Mouse (Mus musculus) heart, embryonic 15.5 days (tissue): ENCODE measurements around the gene Mrpl14. TPM values are rescaled to one million over a fixed set of nuclear protein-coding genes. Genes with fewer than 3 reads are reported as not detected.

Experiments used
- ATAC-seq: fragments of 200-750 bp; cut with Nextera tagmentation; replicated peaks from 2 replicates; pipeline ENCODE4 v1.8.0; 2017; ENCODE audit warnings: low read depth, moderate TSS enrichment; ENCODE audit not compliant: insufficient number of reproducible peaks, insufficient read depth, low FRiP score
- H3K27ac ChIP-seq: fragments of 300-500 bp; sonication (generic); 2 replicates; pipeline ENCODE4 v1.5.1; 2015; ENCODE audit warnings: mild to moderate bottlenecking, inconsistent platforms
- H3K27me3 ChIP-seq: fragments of 300-500 bp; sonication (generic); 2 replicates; pipeline ENCODE4 v1.6.1; 2015; ENCODE audit warnings: inconsistent platforms
- H3K36me3 ChIP-seq: fragments of 300-500 bp; sonication (generic); 2 replicates; pipeline ENCODE4 v1.6.1; 2015; ENCODE audit warnings: mild to moderate bottlenecking, inconsistent platforms
- H3K4me1 ChIP-seq: fragments of 300-500 bp; sonication (generic); replicated peaks from 2 replicates; pipeline ENCODE4 v1.6.1; 2015; ENCODE audit warnings: inconsistent platforms
- H3K4me2 ChIP-seq: fragments of 300-500 bp; sonication (generic); 2 replicates; pipeline ENCODE4 v1.6.1; 2015; ENCODE audit warnings: inconsistent platforms, mild to moderate bottlenecking, moderate library complexity
- H3K4me3 ChIP-seq: fragments of 300-500 bp; sonication (generic); 2 replicates; pipeline ENCODE4 v1.5.1; 2015; ENCODE audit warnings: mild to moderate bottlenecking, inconsistent platforms
- H3K9ac ChIP-seq: fragments of 300-500 bp; sonication (generic); 2 replicates; pipeline ENCODE4 v1.6.1; 2015; ENCODE audit warnings: mild to moderate bottlenecking, inconsistent platforms
- H3K9me3 ChIP-seq: fragments of 300-500 bp; sonication (generic); replicated peaks from 2 replicates; pipeline ENCODE4 v1.6.1; 2016; ENCODE audit warnings: inconsistent platforms
- WGBS: fragments of 180-500 bp; shearing (Covaris S2); methylation state at CpG from one replicate; pipeline ENCODE4 v1.1.7; 2015; ENCODE audit warnings: mixed read lengths; 5-methylcytosine and 5-hydroxymethylcytosine counted together
- polyA plus RNA-seq: library from polyadenylated mRNA; unstranded; fragments of >200 nt; fragmentation: Nextera tagmentation; extraction: Ambion mirVana; gene quantifications from 2 replicates; pipeline ENCODE4 v1.2.1, GENCODE M21; 2015

Gene Mrpl14
- polyA plus RNA-seq: 124 and 133 TPM in 2 replicates

- Histone ChIP-seq H3K27ac (peak within 1 kb of the TSS; percentile 80), H3K4me1 (peaks cover 35% of the 10 kb centered on the region), H3K4me2 (peak within 1 kb of the TSS; percentile 92), H3K9me3 (no peaks in the 10 kb centered on the region), H3K4me3 (peak within 1 kb of the TSS; percentile 97), H3K36me3 (no peaks in the 10 kb centered on the region), H3K27me3 (no peaks in the 10 kb centered on the region), H3K9ac (peak within 1 kb of the TSS; percentile 95)
- peak; percentile 82 for ATAC-seq
- under 1% methylated on average over 34 of the region's 50 CpGs for WGBS
Measured at GRCm38 (mm10) chr17:45686093-45686619, at the start of gene Mrpl14. Gene Mrpl14, plus strand, starts transcription at chr17:45686322.

GRCm38 (mm10) chr17:45638596-45639295 is 47.4 kb upstream of the Mrpl14 start:
- no peaks in the 10 kb centered on the region for H3K36me3 ChIP-seq
- WGBS: 74% methylated on average over 16 of the region's 16 CpGs
- no peak for ATAC-seq
- H3K4me2 ChIP-seq: no peak overlapping the region
- H3K27ac ChIP-seq: no peak overlapping the region
- H3K9me3 ChIP-seq: no peaks in the 10 kb centered on the region
- no peak overlapping the region for H3K4me3 ChIP-seq
- no peaks in the 10 kb centered on the region; the same call in 1 of the 2 replicates for H3K27me3 ChIP-seq
- peaks cover 3% of the 10 kb centered on the region; the same call in 1 of the 2 replicates for H3K4me1 ChIP-seq
- no peak overlapping the region for H3K9ac ChIP-seq

- ATAC-seq: no peak
- 86% methylated on average over 8 of the region's 8 CpGs for WGBS
- Histone ChIP-seq H3K9me3 (no peaks in the 10 kb centered on the region), H3K27ac (no peak overlapping the region), H3K4me1 (peaks cover 3% of the 10 kb centered on the region; the same call in 1 of the 2 replicates), H3K27me3 (no peaks in the 10 kb centered on the region; the same call in 1 of the 2 replicates), H3K4me2 (no peak overlapping the region), H3K36me3 (no peaks in the 10 kb centered on the region), H3K4me3 (no peak overlapping the region), H3K9ac (no peak overlapping the region)
Measured at GRCm38 (mm10) chr17:45641981-45642380, 44.1 kb upstream of the Mrpl14 start.

GRCm38 (mm10) chr17:45642701-45643100 is 43.4 kb upstream of the Mrpl14 start:
- Histone ChIP-seq H3K27ac (no peak overlapping the region), H3K4me2 (no peak overlapping the region), H3K27me3 (no peaks in the 10 kb centered on the region; the same call in 1 of the 2 replicates), H3K36me3 (no peaks in the 10 kb centered on the region), H3K4me3 (no peak overlapping the region), H3K4me1 (peaks cover 3% of the 10 kb centered on the region; the same call in 1 of the 2 replicates), H3K9me3 (no peaks in the 10 kb centered on the region), H3K9ac (0 out of 2 replicates have a peak overlapping the region, but pooled peaks have one; percentile 40)
- WGBS: 21% methylated on average over 12 of the region's 12 CpGs
- ATAC-seq: no peak

- Histone ChIP-seq H3K4me3 (no peak overlapping the region), H3K27ac (no peak overlapping the region), H3K9me3 (no peaks in the 10 kb centered on the region), H3K4me1 (peaks cover 3% of the 10 kb centered on the region; the same call in 1 of the 2 replicates), H3K36me3 (no peaks in the 10 kb centered on the region), H3K27me3 (no peaks in the 10 kb centered on the region; the same call in 1 of the 2 replicates), H3K4me2 (no peak overlapping the region), H3K9ac (no peak overlapping the region)
- WGBS: 90% methylated on average over 4 of the region's 4 CpGs
- no peak for ATAC-seq
Measured at GRCm38 (mm10) chr17:45644185-45644584, 41.9 kb upstream of the Mrpl14 start.

- 61% methylated on average over 7 of the region's 7 CpGs for WGBS
- Histone ChIP-seq H3K36me3 (no peaks in the 10 kb centered on the region), H3K9me3 (no peaks in the 10 kb centered on the region), H3K27ac (no peak overlapping the region), H3K27me3 (no peaks in the 10 kb centered on the region), H3K4me2 (no peak overlapping the region), H3K4me1 (no peaks in the 10 kb centered on the region), H3K4me3 (no peak overlapping the region), H3K9ac (no peak overlapping the region)
- no peak for ATAC-seq
Measured at GRCm38 (mm10) chr17:45653233-45653632, 32.9 kb upstream of the Mrpl14 start.

GRCm38 (mm10) chr17:45655820-45656219 is 30.3 kb upstream of the Mrpl14 start:
- H3K9me3 ChIP-seq: no peaks in the 10 kb centered on the region
- no peak overlapping the region for H3K27ac ChIP-seq
- H3K9ac ChIP-seq: no peak overlapping the region
- no peaks in the 10 kb centered on the region for H3K4me1 ChIP-seq
- no peaks in the 10 kb centered on the region for H3K27me3 ChIP-seq
- 23% methylated on average over 6 of the region's 6 CpGs for WGBS
- ATAC-seq: no peak
- H3K4me2 ChIP-seq: no peak overlapping the region
- H3K4me3 ChIP-seq: no peak overlapping the region
- no peaks in the 10 kb centered on the region; the same call in 1 of the 2 replicates for H3K36me3 ChIP-seq

GRCm38 (mm10) chr17:45659225-45659624 is 26.9 kb upstream of the Mrpl14 start, which contains the start of gene Capn11:
Gene Capn11, minus strand, starts transcription at chr17:45659325.
- no peak within 1 kb of the TSS for H3K4me3 ChIP-seq
- peaks cover 3% of the 10 kb centered on the region; the same call in 1 of the 2 replicates for H3K4me1 ChIP-seq
- WGBS: 73% methylated on average over 4 of the region's 4 CpGs
- no peak within 1 kb of the TSS for H3K27ac ChIP-seq
- no peak for ATAC-seq
- H3K4me2 ChIP-seq: no peak within 1 kb of the TSS
- H3K36me3 ChIP-seq: peaks cover 8% of the 10 kb centered on the region; the same call in 1 of the 2 replicates
- H3K9me3 ChIP-seq: no peaks in the 10 kb centered on the region
- H3K9ac ChIP-seq: no peak within 1 kb of the TSS
- H3K27me3 ChIP-seq: no peaks in the 10 kb centered on the region

- WGBS: 24% methylated on average over 27 of the region's 27 CpGs
- Histone ChIP-seq H3K27me3 (no peaks in the 10 kb centered on the region), H3K36me3 (peaks cover 24% of the 10 kb centered on the region), H3K4me1 (peaks cover 3% of the 10 kb centered on the region; the same call in 1 of the 2 replicates), H3K9me3 (no peaks in the 10 kb centered on the region), H3K4me3 (no peak overlapping the region), H3K27ac (no peak overlapping the region), H3K4me2 (peak overlapping the region; percentile 48), H3K9ac (peak overlapping the region; percentile 42; the same call in 1 of the 2 replicates)
- ATAC-seq: peak; percentile 28; the same call in 1 of the 2 replicates
Measured at GRCm38 (mm10) chr17:45663106-45663919, 22.8 kb upstream of the Mrpl14 start.

GRCm38 (mm10) chr17:45664608-45665007 is 21.5 kb upstream of the Mrpl14 start:
- Histone ChIP-seq H3K4me1 (peaks cover 3% of the 10 kb centered on the region; the same call in 1 of the 2 replicates), H3K27ac (no peak overlapping the region), H3K36me3 (peaks cover 31% of the 10 kb centered on the region), H3K9me3 (no peaks in the 10 kb centered on the region), H3K4me3 (no peak overlapping the region), H3K27me3 (no peaks in the 10 kb centered on the region), H3K9ac (no peak overlapping the region), H3K4me2 (no peak overlapping the region)
- 84% methylated on average over 13 of the region's 13 CpGs for WGBS
- no peak for ATAC-seq

GRCm38 (mm10) chr17:45666091-45666490 is 20.0 kb upstream of the Mrpl14 start:
- ATAC-seq: no peak
- 75% methylated on average over 11 of the region's 11 CpGs for whole genome bisulfite sequencing
- H3K36me3 ChIP-seq: peaks cover 35% of the 10 kb centered on the region

More at GRCm38 (mm10) chr17:45666091-45666490, 20.0 kb upstream of the Mrpl14 start:
- H3K4me3 ChIP-seq: no peak overlapping the region
- no peak overlapping the region for H3K4me2 ChIP-seq
- no peaks in the 10 kb centered on the region for H3K9me3 ChIP-seq
- H3K9ac ChIP-seq: no peak overlapping the region
- no peak overlapping the region for H3K27ac ChIP-seq
- no peaks in the 10 kb centered on the region for H3K27me3 ChIP-seq
- H3K4me1 ChIP-seq: peaks cover 3% of the 10 kb centered on the region; the same call in 1 of the 2 replicates
